Mouse (Mus musculus): ENCODE results near the gene Actr1b.

The Actr1b gene

DNA sequence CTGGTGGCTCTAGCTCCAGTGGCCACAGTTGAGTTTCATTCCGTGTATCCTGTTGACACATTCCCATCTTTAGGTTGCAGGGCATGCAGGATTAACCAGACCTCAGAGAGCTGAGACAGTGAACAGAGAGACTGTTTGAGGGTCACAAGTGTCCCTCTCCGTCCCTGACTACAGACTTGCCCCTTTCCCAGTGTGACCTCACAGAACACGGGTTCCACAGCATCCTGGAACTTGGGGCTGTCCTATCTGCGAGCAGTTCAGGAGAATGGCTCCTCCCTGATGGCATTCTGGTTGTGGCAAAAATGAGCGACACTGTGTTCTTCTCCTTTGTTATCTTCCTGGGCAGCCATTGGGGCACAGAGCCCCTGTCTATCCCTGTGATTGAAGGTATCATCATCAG is at the start of gene Actr1b:
Actr1b (minus strand) TSS at position 112 of the 400 bp plus-strand sequence.
- no peak for DNase-seq

GRCm38 (mm10) chr1:36761568-36761967 is 47.3 kb upstream of the Actr1b start, which contains the start of gene Zap70:
TSS of gene Zap70 (plus strand) at chr1:36761798.
- DNase-seq = no peak

DNA sequence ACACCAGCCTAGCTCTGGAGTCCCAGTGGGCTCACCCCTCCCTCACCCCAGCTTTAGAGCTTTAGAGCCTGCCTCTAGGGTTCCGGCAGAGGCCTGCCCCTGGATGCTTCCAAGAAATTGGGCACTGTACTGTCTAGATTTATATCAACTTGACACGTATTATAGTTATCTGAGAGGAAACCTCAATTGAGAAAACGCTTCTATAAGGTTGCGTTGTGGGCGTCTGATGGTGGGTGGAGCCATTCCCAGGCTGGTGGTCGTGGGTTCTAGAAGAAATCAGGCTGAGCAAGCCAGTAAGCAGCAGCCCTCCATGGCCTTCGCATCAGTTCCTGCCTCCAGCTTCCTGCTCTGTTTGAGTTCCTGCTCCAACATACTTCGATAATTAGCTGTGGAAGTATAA is 46.8 kb upstream of the Actr1b start:
- DNase-seq = no peak

DNA sequence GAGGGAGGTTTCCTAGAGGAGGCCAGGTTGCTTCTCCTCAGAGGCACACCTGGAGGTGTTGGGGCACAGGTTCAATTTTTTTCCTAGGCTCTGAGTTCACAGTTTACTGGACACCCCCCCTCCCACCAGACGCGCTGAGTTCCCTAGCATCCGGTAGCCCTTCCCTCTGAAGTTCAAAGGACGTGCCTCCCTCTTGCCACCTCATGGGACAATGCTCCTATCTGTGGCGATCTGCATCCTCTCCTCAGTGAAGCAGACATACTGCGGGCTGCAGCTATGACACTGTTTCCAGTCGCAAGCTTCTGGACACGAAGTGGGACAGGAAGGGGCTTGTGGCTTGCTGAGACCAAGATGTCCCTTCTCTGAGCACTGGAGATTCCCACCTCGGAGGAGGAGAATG is 46.2 kb upstream of the Actr1b start:
- DNase-seq = no peak

DNA sequence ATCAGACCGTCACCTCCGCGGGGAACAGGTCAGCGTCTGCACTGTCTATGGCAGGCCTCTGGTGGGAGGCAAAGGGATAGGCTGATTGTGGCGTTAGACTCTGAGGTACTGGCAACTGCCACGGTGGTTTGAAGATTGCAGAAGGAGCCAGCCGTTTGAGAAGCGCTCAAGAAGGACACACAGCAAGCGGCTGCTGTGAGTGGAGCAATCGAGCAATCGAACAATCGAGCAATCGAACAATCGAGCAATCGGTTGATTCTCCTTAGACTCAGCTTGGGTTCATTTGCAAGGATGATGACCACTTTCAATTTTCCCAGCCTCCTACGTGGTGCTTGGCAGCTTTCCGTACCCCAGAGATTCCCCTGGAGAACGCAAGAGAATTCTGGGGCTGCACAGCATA is 44.9 kb upstream of the Actr1b start:
- DNase-seq = no peak

DNA sequence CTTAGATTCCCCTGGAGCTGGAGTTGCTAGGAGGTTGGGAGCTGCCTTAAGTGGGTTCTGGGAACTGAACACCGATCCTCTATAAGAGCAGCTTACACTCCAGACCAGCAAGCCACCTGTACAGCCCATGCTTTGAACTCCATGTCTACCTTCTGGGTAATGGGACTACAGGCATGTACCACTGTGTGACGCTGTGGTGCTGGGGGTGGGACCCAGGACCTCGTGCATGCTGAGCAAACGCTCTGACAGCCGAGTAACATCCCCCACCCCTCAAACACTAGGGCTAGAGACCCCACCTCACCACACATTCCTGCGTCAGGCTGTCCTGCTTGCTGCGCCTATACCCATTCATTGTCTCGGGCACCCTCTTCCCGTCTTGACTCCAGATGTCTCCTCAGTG is 44.3 kb upstream of the Actr1b start:
- DNase-seq = no peak

DNA sequence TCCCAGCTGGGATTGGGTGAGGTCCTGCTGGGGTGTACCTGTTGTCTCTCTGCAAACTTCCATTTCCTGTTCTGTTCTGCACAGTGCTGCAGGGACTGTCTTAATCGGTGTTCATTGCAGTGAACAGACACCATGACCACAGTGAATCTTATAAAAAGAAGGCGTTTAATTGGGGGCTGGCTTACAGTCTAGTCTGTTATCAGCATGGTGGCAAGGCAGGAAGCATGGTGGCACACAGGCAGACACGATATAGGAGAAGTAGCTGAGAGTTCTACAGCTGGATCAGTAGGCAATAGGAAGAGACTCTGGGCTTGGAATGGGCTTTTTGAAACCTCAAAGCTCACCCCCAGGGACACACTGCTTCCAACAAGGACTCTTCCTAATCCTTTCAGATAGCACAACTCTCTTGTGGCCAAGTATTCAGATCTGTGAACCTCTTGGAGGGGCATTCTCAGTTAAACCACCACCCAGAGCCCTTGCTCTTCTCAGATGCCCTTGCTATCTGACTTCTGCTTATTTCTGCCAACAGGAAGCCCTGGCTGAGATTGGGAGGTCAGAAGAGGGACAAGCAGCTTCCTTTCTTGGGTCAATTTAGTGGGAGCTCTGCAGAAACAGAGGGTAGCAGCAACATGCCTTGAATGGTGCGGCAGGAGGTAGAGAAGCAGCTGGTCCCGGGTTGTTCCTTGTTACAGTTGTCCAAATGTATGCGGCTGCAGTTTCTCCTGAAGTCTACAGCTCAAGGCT is 39.9 kb upstream of the Actr1b start:
- no peak for DNase-seq

- DNase-seq = no peak
Observed at GRCm38 (mm10) chr1:36746452-36746851, 32.2 kb upstream of the Actr1b start.

DNA sequence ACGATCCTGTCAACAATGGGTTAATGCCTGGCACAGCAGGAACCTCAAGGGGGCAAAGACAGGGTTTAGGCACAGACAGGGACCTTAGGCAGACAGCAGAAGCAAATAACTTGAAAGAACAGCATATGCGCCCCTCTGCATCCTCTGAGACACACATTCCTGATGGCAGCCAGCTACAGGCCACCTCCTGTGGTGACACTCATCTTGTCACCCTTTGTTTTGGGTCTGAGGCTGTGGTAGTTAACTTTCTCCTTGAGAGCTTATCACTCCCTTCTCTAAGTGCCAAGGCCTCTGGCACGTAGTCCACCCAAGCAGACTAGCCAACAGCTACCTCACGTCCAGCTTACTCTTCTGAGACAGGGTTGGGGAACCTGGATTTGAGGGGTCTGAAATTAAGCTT is 31.4 kb upstream of the Actr1b start:
- DNase-seq = no peak

GRCm38 (mm10) chr1:36744268-36744944 is 30.2 kb upstream of the Actr1b start:
- peak; percentile 50 to 79 for DNase-seq

- DNase-seq = no peak
Observed at GRCm38 (mm10) chr1:36743046-36743445, 28.8 kb upstream of the Actr1b start.

- DNase-seq = no peak
Observed at GRCm38 (mm10) chr1:36739231-36739630, 25.0 kb upstream of the Actr1b start.

- DNase-seq = peak; percentile 62 to 90
Observed at GRCm38 (mm10) chr1:36737300-36737699, 23.1 kb upstream of the Actr1b start.

GRCm38 (mm10) chr1:36724057-36724431 is 9.8 kb upstream of the Actr1b start:
- no peak for DNase-seq

GRCm38 (mm10) chr1:36723146-36724056 is 9.2 kb upstream of the Actr1b start:
- no peak for DNase-seq

DNA sequence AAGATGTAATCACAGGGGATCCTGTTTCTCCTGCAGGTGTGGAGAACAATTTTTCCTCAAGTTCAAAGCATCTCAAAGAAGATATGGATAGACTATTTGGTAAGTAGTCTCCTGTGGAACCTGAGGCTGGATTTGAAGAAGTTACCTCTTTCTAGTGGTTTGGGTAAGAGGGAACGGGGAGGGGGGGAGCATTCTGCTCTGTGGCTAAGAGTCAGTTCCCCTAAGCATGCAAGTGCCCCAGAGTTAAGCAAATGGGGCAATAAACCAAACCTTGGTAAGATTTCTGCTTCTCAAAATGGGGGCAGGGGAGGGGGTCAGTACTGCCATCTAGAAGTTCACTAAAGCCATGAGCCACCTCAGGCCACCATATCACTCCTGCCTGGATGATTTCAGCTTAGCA is 4.6 kb upstream of the Actr1b start:
- DNase-seq = no peak

GRCm38 (mm10) chr1:36711104-36711503 is 3.1 kb downstream of the Actr1b start:
- DNase-seq = no peak

DNA sequence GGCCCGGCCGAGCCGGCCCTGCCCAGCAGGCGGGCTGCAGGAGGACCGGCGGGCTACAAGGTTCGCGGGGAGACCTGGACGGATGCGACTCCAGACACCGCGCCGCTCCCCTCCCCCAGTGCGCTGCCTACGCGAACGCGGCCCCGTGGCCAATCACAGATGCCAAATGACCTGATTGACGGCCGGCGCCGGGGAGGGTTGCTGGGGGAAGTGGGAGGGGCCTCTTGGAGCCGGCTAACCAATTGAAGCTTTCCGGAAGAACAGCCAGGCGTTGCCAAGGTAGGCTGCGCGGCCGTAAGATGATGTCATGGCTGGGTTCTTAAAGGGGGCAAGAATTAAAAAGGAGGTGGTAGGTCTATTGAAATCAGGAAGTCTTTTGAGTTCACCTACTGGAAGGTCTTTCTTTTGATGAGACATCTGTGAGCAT is 4.4 kb downstream of the Actr1b start, which contains the start of gene 4933424G06Rik:
4933424G06Rik (plus strand) TSS at position 296 of the 427 bp plus-strand sequence.
- peak; percentile 98 to 99 for DNase-seq

DNA sequence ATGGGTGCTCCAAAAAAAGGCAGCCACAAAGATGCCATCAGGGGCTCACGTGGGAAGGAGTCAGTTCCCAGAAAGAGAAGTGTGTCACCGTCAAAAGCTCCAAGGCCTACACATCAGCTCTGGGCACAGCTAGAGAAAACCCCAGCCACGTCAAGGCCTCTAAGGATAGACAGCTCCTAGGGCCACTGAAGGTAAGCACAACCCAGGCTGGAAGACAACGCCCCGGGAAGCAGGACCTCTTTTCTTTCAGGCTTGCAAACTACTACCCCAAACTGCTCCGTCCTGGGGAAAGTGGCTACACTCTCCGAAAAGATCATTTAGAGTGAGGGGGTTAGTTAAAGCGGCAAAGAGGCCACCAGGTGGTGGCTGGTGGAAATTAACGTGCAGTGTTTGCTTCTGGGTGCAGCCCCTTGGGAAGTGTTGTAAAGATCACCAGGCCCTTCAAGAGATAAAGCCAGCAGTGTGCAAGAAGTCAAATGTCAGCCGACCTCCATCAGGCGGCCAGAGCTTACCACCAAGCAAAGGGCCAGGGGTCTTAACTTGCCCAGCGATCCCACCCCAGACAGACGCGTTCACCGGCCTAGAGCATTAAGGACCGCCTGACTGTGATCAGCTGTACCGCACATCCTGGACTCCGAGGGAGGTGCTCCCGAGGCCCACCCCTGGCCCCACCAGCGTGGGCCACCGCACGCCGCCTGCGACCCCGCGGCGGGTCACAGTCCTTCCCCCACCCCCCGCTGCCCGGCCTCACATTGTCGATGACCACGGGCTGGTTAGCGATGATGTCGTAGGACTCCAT is 5.0 kb downstream of the Actr1b start:
- peak in 1 of 2 experiments; percentile 35 for DNase-seq

DNA sequence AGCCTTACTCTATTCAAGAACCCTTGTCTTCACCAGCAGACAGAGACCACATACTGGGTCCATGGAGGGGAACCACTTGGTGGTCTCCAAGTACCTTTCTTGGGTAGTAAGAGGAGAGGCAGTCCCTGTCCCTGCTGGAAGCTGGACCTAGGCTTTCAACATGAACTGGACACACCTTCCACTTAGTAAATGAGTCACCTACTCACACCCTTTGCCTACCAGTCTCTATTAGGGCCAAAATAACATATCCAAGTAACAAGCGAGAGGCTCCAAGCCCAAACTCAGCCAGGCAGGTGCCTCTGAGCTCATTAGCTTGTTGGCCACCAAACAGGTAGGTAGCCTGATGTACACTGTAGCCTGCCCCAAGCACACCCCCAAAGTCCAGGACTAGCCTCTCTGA is 5.6 kb downstream of the Actr1b start:
- DNase-seq = no peak

DNA sequence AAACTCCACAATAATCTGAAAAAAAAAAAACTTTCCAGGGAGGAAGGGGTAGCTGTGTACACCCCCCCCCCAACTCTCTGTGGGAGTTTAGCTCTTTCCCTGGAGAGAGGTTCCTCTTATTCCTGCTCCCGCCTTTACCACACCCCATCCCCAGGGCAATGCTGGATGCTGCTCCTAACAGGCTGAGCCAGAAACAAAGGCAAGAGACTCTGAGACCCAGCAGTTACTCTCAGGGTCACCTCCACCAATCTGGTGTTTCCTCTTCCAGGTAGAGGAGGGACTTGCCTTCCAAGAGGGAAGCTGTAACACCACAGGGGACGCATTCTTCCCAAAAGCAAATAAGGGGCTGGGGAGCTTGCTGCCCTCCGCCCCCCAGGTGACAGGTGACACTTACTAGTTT is 6.4 kb downstream of the Actr1b start:
- no peak for DNase-seq

- DNase-seq = no peak
Observed at GRCm38 (mm10) chr1:36707166-36707565, 7.1 kb downstream of the Actr1b start.
